Mouse (Mus musculus): ENCODE results near the gene Mrpl17.

DNA sequence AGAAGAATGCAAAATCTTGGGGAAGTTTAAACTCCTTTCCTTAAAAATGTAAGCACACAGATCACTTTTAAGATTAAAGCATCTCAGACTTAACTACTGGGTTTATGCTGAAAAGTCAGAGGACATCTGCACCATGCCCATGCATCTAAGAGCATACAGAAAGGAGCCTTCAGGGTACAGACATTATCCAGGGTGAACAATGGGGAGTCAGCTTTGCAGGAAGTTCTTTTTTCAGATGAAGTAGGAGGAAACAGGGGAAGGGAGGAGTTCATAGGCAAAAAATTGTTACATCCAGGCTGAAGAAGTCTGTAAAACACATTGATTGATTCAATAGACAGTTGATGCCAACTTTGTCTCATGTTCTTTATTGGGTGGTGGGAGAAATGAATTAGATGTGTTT, 7.5 kb downstream of the Mrpl17 start:
- TF ChIP-seq POLR2A (IDR thresholded peaks at IDR 0.05; ENCODE audit: borderline replicate concordance, low read depth, low read length) (no peak), CTCF (IDR thresholded peaks at IDR 0.05; ENCODE audit: low read depth, low read length) (no peak)
